Mouse (Mus musculus) frontal cortex, postnatal 14 days (tissue): ENCODE measurements at regions not wholly inside any gene's neighbourhood (a gene's known extent, or its start where the extent isn't known, plus 50 kb on each side); places are given as distances from the start of the nearest gene placed in this dataset.
A peak's percentile ranks its signal among the peaks of the same experiment; 100 is the strongest.

Experiments used
- DNase-seq, 2 experiments: peaks; one replicate each; pipeline ENCODE4 v3.0.0; 2022; ENCODE audit warnings: low spot score in 2 of 2

- no peak for DNase-seq
Observed at GRCm38 (mm10) chr9:47909051-47909450, 252.8 kb upstream of the Nxpe4 start.

- peak; percentile 41 to 57 for DNase-seq
Observed at GRCm38 (mm10) chr9:47910501-47910906, 251.3 kb upstream of the Nxpe4 start.

GRCm38 (mm10) chr9:47912823-47913222 is 249.0 kb upstream of the Nxpe4 start:
- no peak for DNase-seq

- DNase-seq, result no peak
Observed at GRCm38 (mm10) chr9:47935299-47935698, 226.5 kb upstream of the Nxpe4 start.

GRCm38 (mm10) chr9:47935957-47936457 is 225.8 kb upstream of the Nxpe4 start:
- no peak for DNase-seq

- no peak for DNase-seq
Observed at GRCm38 (mm10) chr9:47938941-47939710, 222.7 kb upstream of the Nxpe4 start.

- DNase-seq, result peak; percentile 42 to 68
Observed at GRCm38 (mm10) chr9:47942761-47943583, 218.9 kb upstream of the Nxpe4 start.

GRCm38 (mm10) chr9:47946226-47946625 is 215.6 kb upstream of the Nxpe4 start:
- no peak for DNase-seq

GRCm38 (mm10) chr9:47957881-47958280 is 203.9 kb upstream of the Nxpe4 start:
- no peak for DNase-seq

- no peak for DNase-seq
Observed at GRCm38 (mm10) chr9:47958861-47959260, 203.0 kb upstream of the Nxpe4 start.

GRCm38 (mm10) chr9:47961176-47961575 is 200.6 kb upstream of the Nxpe4 start:
- no peak for DNase-seq

GRCm38 (mm10) chr9:47962161-47962560 is 199.7 kb upstream of the Nxpe4 start:
- no peak for DNase-seq

- no peak for DNase-seq
Observed at GRCm38 (mm10) chr9:47962589-47962988, 199.2 kb upstream of the Nxpe4 start.

GRCm38 (mm10) chr9:47973130-47973529 is 188.7 kb upstream of the Nxpe4 start:
- DNase-seq, result no peak

GRCm38 (mm10) chr9:47985356-47986111 is 176.3 kb upstream of the Nxpe4 start:
- DNase-seq, result no peak

- DNase-seq, result no peak
Observed at GRCm38 (mm10) chr9:47987266-47987665, 174.6 kb upstream of the Nxpe4 start.

GRCm38 (mm10) chr9:47994671-47995070 is 167.2 kb upstream of the Nxpe4 start:
- DNase-seq, result no peak

GRCm38 (mm10) chr9:47999632-48000031 is 162.2 kb upstream of the Nxpe4 start:
- DNase-seq, result no peak

GRCm38 (mm10) chr9:48029021-48029420 is 132.8 kb upstream of the Nxpe4 start:
- DNase-seq, result no peak

GRCm38 (mm10) chr9:48030839-48031238 is 131.0 kb upstream of the Nxpe4 start:
- no peak for DNase-seq

- DNase-seq, result no peak
Observed at GRCm38 (mm10) chr9:48035959-48036358, 125.9 kb upstream of the Nxpe4 start.

GRCm38 (mm10) chr9:48044826-48045225 is 117.0 kb upstream of the Nxpe4 start:
- no peak for DNase-seq
